Mouse (Mus musculus) embryonic stem cell, embryonic (primary cell): ENCODE results near the gene Klhl7.

Experiments
- CTCF ChIA-PET, 4 experiments: fragments of 300-600 bp in 2 of 4; fragments of 350-600 bp in 2 of 4; sonication (Branson Sonifier 250); formaldehyde crosslinking; loops; one replicate each; lab custom pipeline; 2022; ENCODE audit warnings: inconsistent platforms in 2 of 4; lab: Charles Lee
- POLR2A ChIA-PET, 4 experiments: fragments of 300-600 bp in 2 of 4; fragments of 350-600 bp in 2 of 4; sonication (Branson Sonifier 250); formaldehyde crosslinking; loops; one replicate each; lab custom pipeline; 2022; ENCODE audit warnings: antibody characterized with exemption in 4 of 4, inconsistent platforms in 1 of 4; lab: Charles Lee

Gene Klhl7

DNA sequence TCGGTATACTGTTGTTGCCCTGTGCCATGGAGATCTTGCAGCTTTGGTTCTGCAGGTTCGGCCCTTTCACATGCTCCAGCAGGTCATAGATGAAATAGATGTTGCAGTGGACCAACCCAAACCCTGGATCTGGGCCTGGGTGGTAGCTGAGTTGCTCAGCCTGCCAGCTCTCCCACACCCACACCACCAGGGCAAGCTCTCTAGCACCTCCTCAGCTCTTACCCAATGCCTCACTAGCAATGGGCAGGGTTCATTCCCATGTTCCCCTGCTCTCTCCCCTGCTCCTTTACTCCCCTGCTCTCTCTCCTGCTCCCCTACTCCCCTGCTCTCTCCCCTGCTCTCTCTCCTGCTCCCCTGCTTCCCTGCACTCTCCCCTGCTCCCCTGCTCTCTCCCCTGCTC, 91.4 kb downstream of the Klhl7 start:
- ChIA-PET POLR2A (interaction anchor here in 1 of 4 experiments (1.2 kb wide), 1 partner anchor 74 kb away, joined by 3 read pairs; no protein-coding TSS in a partner anchor), CTCF (no interaction called here)

DNA sequence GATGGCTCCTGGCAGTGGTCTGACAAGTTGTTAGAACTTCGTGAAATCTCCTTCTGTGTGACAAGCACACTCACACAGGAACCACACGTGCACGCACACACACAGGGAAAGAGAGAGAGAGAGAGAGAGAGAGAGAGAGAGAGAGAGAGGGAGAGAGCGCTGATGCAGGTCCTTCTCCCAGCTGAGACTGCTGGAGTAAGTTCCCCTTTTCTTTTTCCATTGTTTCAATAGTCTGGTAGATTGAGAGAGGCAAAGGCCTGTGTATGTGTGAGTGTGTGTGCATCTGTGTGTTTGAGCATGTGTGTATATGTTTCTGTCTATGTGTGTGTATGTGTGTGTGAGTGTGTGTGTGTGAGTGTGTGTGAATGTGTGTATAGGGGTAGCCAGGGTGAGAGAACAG, 100.6 kb downstream of the Klhl7 start:
- POLR2A ChIA-PET = no interaction called here
- CTCF ChIA-PET = no interaction called here

DNA sequence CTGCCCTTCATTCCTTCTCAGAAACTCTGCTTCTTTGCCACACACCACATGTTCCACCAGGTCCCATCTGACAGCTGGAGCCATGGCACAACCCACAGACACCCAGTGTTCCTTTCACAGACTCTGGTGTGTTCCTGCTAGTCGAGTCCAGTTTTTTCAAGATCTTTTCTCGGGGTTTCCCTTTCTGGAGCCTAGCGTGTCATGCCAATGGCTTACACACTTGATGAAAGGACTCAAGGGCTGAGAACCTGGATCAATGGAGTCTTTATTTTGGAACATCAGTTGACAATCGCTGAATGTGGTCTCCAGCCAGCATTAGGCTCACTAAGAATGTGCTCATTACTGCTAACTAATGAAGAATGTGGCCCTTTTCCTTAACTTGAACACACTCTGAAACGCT, 102.1 kb downstream of the Klhl7 start:
- CTCF ChIA-PET = no interaction called here
- POLR2A ChIA-PET = interaction anchor here in 1 of 4 experiments (0.9 kb wide), 1 partner anchor 8 kb away, joined by 3 read pairs; no protein-coding TSS in a partner anchor

DNA sequence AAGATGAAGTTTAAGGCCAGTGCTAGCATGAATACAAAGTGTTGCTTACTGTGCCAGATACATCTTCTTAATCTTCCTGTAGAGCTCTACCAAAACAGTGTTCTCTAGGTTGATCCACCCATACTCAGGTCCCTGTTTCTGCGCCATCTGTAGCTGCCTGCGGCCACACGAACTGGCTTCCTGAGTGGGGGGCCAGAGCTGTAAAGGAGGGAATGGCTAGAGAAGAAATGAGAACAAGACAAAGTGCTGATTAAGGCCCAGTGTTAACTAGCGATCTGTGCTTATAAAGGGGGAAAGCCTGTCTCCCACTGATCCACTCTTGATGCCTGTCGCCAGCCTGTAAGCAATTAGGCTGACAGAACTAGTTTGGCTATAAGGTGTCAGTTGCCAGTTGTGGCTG, 102.9 kb downstream of the Klhl7 start:
- POLR2A ChIA-PET = interaction anchor here in 2 of 4 experiments (0.9 to 1.0 kb wide), 2 partner anchors 9 to 11 kb away, joined by 3 read pairs; no protein-coding TSS in a partner anchor
- CTCF ChIA-PET = interaction anchor here in 3 of 4 experiments (0.6 to 0.7 kb wide), 3 partner anchors 21 to 120 kb away, joined by 3 to 4 read pairs (median 3); no protein-coding TSS in a partner anchor

DNA sequence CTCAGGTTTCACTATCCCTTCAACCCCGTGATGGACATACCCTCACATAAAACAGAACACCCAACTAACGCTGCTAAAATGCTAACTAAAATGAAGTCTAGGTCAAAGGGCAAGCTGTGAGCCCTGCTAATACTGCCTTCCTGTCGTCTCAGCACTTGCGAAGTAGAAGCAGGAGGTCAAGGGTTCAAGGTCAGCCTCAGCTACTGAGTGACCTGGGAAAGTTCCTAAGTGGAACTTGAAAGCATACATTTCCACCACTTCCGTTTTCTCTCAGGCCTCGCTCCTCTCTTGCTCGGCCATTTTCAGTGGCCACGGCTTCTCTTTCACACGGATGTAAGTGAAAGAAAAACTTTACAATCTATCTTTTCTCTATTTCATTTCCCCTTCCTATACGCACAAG, 107.6 kb downstream of the Klhl7 start:
- ChIA-PET POLR2A (interaction anchor here in 3 of 4 experiments (0.7 to 1.6 kb wide), 4 partner anchors 26 to 58 kb away, joined by 3 to 7 read pairs (median 4); no protein-coding TSS in a partner anchor), CTCF (interaction anchor here in 1 of 4 experiments (0.6 kb wide), 1 partner anchor 268 kb away, joined by 3 read pairs; no protein-coding TSS in a partner anchor)

DNA sequence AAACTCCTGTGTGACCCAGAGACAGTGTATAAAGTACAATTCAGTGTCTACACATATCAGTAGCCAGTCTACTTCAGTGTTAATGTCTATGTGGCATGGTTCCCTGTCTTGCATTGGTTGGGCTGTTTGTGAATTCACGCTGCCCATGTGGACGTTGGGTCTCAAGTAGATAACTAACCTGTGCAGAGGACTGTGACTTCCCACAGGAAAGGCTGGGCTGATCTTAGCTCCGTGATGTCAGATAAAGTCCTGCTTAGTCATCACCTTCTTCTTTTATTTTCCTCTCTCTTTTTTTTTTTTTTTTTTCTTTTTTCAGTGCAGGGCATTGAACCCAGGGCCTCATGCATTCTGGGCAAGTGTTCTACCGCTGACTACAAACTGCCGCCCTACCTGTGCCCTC, 108.1 kb downstream of the Klhl7 start:
- POLR2A ChIA-PET = interaction anchor here in 1 of 4 experiments (0.6 kb wide), 1 partner anchor 1684 kb away, joined by 3 read pairs; no protein-coding TSS in a partner anchor
- CTCF ChIA-PET = interaction anchor here in 2 of 4 experiments (0.6 to 1.2 kb wide), 2 partner anchors 52 to 267 kb away, joined by 3 read pairs; no protein-coding TSS in a partner anchor
